Mouse (Mus musculus) lung, adult 2 months (tissue): ENCODE results near the gene Gm11273. TPM values are rescaled to one million over a fixed set of nuclear protein-coding genes. Genes with fewer than 3 reads are reported as not detected.
"Not testable (repeated sequence)": the region's sequence is repeated elsewhere in the genome, so short reads cannot be mapped to it uniquely, and the experiment has no call there.

ENCODE experiments used
- DNase-seq: peaks from one replicate; pipeline ENCODE4 v3.0.0; 2022
- H3K4me1 ChIP-seq: fragments of 200-500 bp; 2 replicates; pipeline ENCODE4 v1.6.1; 2011; ENCODE audit warnings: low read length; ENCODE audit not compliant: control insufficient read depth, insufficient read depth
- H3K4me3 ChIP-seq: fragments of 200-500 bp; replicated peaks from 2 replicates; pipeline ENCODE3; 2011; ENCODE audit warnings: low read depth, mild to moderate bottlenecking, control low read depth, low read length; ENCODE audit errors: extremely low read depth
- CTCF ChIP-seq: fragments of 200-500 bp; IDR thresholded peaks from 2 replicates; pipeline ENCODE4 v1.5.1; 2011; ENCODE audit warnings: mild to moderate bottlenecking, low read length, control low read depth; ENCODE audit not compliant: insufficient read depth
- POLR2A ChIP-seq: fragments of 200-500 bp; IDR thresholded peaks from 2 replicates; pipeline ENCODE4 v1.6.1; 2011; ENCODE audit warnings: low read depth, mild to moderate bottlenecking, control low read depth, low read length, borderline replicate concordance; ENCODE audit errors: extremely low read depth
- WGBS: fragments of 180-500 bp; shearing (Covaris S2); methylation state at CpG from one replicate; pipeline ENCODE4 v1.1.7; 2018; 5-methylcytosine and 5-hydroxymethylcytosine counted together
- polyA plus RNA-seq: library from polyadenylated mRNA; depleted of rRNA; stranded (reverse); fragments of >200 nt; gene quantifications from 2 replicates; pipeline ENCODE4 v1.2.3, GENCODE M21; 2012; rRNA removed

The Gm11273 gene
- polyA plus RNA-seq, 1 experiment, result 3.0 TPM

DNA sequence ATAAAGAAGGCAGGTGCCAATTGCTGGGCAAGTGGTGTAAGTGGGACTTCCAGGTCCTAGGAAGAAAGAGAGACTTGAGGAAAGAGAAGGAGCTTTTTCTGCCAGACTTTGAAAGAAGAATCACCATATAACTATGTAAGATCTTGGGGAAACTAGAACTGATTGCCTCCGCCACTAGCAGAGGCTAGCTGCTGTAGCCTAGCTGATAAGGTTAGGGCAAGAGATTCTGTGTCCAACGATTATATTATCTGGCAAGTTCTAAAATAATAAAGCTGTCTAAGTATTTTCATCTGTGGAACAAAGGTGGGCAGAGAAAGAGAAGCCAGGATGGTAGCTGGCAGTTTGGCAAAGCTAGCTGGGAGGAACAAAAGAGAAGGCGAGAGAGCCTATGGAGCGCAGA lies 28.8 kb downstream of the Gm11273 start:
- Histone ChIP-seq H3K4me1 (no peaks in the 10 kb centered on the region), H3K4me3 (no peak overlapping the region)
- TF ChIP-seq CTCF (no peak), POLR2A (no peak)
- DNase-seq, result no peak
- 55% methylated on average over 4 of the region's 4 CpGs for WGBS

DNA sequence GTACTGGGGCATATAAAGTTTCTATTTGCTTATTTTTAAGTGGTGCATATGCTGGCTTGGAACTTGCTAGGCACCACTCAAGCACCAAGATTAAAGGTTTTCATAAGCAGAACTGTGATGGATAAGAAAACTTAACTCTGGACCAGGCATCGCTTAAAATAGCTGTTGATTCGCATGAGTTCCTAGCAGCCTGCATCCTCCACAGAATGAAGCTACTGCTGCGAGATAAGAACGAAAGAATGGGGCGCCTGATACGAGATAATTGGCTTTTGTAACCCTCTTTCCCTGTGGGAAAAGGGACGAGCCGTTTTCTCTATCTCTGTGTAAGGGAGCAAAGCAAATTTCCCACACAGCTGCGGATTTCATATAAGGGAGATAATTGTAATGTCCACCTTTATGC lies 32.1 kb downstream of the Gm11273 start:
- TF ChIP-seq CTCF, result no peak
- no peak for TF ChIP-seq POLR2A
- H3K4me3 ChIP-seq, result no peak overlapping the region
- DNase-seq, result no peak
- no peaks in the 10 kb centered on the region for H3K4me1 ChIP-seq
- WGBS, result 37% methylated on average over 9 of the region's 9 CpGs

DNA sequence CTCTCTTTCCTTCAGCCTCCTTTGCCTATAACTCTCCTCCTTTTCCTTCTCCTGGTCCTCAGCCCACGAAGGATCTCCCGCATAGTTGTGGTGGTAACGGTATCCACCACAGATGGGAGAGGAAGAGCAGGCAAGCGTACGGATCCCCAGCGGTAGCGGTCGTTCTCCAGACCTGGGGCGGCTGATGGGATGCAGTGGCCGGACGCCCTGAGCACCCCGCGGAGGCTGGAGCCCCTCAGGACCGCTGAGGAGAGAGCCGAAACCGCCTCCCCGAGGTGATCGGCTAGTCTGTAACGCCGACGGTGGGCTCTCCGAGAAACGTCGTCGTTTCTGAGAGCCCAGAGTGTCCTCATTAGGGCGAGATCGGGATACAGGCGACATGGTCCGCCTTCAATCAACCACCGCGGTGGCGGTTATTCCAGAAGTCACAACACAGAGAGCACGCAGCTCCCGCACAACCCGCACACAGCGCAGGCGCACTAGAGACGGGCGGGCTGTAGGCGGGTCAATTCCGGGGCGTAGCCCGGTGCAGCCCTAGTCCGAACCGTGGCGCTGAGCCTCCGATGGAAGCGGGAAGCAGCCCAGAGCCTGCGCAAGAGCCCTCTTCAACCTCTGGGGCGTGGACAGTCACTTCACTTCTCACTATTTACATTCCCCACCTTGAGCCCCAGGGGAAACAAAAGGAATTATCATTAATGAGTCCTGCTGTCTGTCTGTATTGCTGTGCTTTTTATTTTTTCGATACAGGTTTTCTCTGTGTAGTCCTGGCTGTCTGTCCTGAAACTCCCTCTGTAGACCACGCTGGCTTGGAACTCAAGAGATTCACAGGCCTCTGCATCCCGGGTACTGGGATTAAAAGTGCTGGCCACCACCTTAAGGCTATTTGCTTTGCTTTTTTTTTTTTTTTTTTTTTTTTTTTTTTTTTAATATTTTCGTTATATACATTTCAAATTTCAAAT lies 32.9 kb downstream of the Gm11273 start, which contains the start of gene Nkapl:
Nkapl (minus strand) TSS at position 449 of the 959 bp plus-strand sequence.
- TF ChIP-seq CTCF (no peak), POLR2A (peak; percentile 92)
- 1% methylated on average over 54 of the region's 54 CpGs for WGBS
- no peaks in the 10 kb centered on the region for H3K4me1 ChIP-seq
- peak within 1 kb of the TSS; percentile 78 for H3K4me3 ChIP-seq
- DNase-seq, result peak; percentile 77

DNA sequence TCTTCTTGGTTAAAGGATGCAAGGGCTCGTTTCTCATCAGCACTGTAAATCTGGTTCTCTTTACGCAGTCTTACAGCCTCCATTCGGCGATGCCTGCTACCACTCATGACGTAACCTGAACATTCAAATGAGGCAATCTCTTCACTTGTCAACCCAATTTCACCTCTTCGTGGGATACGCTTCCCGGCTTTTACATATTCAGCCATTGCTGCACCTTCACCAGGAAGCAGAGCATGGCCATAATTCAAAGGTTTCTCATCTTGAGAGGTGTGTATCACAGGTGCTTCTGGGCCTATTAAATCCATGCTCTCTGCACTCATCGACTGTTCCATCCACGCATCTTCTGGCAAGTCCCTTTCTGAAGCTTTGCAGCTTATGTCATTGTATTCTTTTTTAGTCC lies 33.9 kb downstream of the Gm11273 start:
- 88% methylated on average over 10 of the region's 10 CpGs for WGBS
- no peak for DNase-seq
- Histone ChIP-seq H3K4me1 (no peaks in the 10 kb centered on the region), H3K4me3 (no peak overlapping the region)
- TF ChIP-seq CTCF (no peak), POLR2A (no peak)

DNA sequence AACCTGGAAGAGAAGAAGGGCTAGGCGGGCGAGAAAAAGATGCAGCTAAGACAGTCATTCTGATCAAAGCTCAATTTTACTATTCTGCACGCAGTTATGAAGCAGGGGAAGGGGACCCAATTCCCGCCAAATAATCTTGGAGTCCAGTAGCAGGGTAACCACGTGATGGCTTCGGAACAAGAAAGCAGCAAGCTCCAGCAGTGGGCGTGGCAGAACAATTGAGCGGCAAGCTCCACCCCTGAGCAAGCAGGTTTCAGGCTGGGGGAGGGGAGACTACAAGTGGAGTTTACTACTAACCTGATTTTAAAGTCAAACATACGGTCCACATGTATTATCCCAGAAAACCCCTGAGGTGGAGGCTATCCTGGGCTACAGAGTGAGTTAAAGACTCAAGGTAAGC lies 38.7 kb downstream of the Gm11273 start:
- WGBS, result 56% methylated on average over 9 of the region's 9 CpGs
- not testable (repeated sequence) for DNase-seq, H3K4me1 ChIP-seq, H3K4me3 ChIP-seq

DNA sequence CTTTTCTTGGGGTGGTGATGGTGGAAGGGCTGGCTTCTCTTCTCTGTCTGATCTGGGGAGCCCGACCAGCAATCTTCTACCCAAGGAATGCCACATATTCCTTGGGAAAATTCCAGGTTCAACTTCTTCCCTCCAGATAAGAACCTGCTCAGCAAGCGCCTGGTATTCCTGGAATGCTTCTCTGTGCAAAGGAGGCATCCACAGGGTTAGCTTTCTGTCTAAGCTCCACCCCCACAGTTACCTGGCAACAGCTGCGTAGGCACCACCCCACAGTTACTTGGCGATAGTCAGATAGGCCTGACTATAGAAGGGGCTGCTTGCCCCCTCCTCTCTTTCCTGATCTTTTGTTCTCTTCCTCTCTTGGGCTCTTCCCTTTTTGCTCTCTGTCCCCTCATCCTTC lies 44.9 kb downstream of the Gm11273 start:
- no peak overlapping the region for H3K4me3 ChIP-seq
- peak; percentile 28 for DNase-seq

DNA sequence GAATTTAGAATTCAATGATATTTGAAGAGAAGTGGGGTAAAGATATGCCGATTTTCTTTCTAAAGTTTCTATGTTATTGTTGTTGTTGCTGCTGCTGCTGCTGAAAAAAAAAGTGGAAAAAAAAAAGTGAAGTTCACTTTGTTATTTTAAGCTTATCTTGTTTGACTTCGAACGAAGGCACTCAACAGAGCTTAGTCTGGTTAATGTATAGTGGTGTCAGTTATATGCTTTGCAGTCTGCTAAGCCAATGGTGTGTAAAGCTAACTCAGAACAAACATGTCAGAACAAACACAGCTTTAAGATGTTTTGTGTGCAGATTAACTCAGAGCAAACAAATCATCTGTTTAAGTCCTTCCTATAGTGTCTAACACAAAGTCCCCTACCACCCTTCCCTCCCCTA lies 47.1 kb downstream of the Gm11273 start:
- no peak for DNase-seq
- H3K4me1 ChIP-seq, result peaks cover 4% of the 10 kb centered on the region; the same call in 1 of the 2 replicates
- TF ChIP-seq CTCF (no peak), POLR2A (no peak)
- 65% methylated on average over 3 of the region's 3 CpGs for WGBS
- no peak overlapping the region for H3K4me3 ChIP-seq

More for the DNA sequence above, 44.9 kb downstream of the Gm11273 start:
- 0 out of 2 replicates have a peak, but pooled peaks cover 2% of the 10 kb centered on the region for H3K4me1 ChIP-seq
- 15% methylated on average over 4 of the region's 4 CpGs for WGBS
- TF ChIP-seq CTCF (no peak), POLR2A (no peak)

DNA sequence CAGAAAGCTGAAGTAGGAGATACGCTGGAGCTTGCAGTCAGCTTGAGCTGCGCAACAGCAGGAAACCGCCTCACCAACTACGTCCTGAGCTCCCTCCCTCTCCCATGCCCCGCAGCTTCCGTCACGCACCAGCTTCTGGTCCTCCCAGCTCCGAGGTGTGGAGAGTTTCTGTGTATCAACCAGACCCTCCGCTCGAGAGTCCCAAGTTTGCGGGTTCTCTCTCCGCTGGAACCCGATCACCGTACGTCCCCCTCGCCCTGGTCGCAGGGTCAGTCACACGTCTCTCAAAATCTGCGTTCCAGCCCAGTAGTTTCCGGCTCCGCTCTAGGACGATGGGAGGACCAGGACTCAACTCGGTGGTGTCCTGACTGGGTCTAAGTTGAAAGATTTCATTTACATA lies 47.8 kb downstream of the Gm11273 start, which contains the start of gene Zscan26:
Zscan26 (minus strand) TSS at position 282 of the 400 bp plus-strand sequence.
- H3K4me1 ChIP-seq, result peaks cover 4% of the 10 kb centered on the region; the same call in 1 of the 2 replicates
- TF ChIP-seq CTCF, result no peak
- TF ChIP-seq POLR2A, result peak; percentile 90; the same call in 1 of the 2 replicates
- DNase-seq, result peak; percentile 83
- peak within 1 kb of the TSS; percentile 100 for H3K4me3 ChIP-seq
- under 1% methylated on average over 23 of the region's 23 CpGs for WGBS

DNA sequence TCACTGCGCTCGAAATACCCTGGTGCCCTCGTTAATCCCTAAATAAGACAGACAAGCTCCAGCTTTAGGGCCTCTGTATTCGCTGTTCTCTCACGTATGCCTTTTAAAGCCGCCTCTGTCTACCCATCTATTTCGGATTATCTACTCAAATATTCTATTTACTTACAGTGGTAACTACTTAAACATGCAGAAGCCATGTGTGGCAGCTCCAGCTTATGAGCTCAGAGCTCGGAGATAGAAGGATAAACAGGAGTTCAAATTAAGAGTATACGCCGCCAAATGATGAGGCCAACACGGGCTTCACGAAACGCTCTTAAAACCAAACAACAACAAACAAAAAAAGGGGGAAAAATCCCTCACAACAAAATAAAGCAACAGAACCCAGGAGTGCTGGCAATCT lies 48.2 kb downstream of the Gm11273 start:
- 2% methylated on average over 13 of the region's 13 CpGs for WGBS
- Histone ChIP-seq H3K4me1 (peaks cover 4% of the 10 kb centered on the region; the same call in 1 of the 2 replicates), H3K4me3 (peak overlapping the region; percentile 100)
- no peak for DNase-seq
- no peak for TF ChIP-seq CTCF
- TF ChIP-seq POLR2A, result no peak

Other genes with a start within 250 kb of the Gm11273 start
- gene Gpx5, start 208.7 kb downstream of the Gm11273 start, polyA plus RNA-seq, result not detected in 2 replicates
- not detected in 2 replicates for gene Gpx6, start 189.3 kb downstream of the Gm11273 start, polyA plus RNA-seq
- gene Olfr1367, start 154.5 kb downstream of the Gm11273 start, polyA plus RNA-seq, result not detected in 2 replicates
- gene Zscan12, start 138.6 kb downstream of the Gm11273 start, polyA plus RNA-seq, result 1.1 and 1.8 TPM in 2 replicates
- 18.2 and 18.7 TPM in 2 replicates for gene Zkscan3, start 98.7 kb downstream of the Gm11273 start, polyA plus RNA-seq
- gene Pgbd1, start 60.4 kb downstream of the Gm11273 start, polyA plus RNA-seq, result 0.31 and 0.73 TPM in 2 replicates
- 12.9 and 21.4 TPM in 2 replicates for gene Zscan26, start 47.7 kb downstream of the Gm11273 start, polyA plus RNA-seq
- 0.82 and 0.89 TPM in 2 replicates for gene Nkapl, start 32.9 kb downstream of the Gm11273 start, polyA plus RNA-seq
- gene Zkscan4, start 22.5 kb downstream of the Gm11273 start, polyA plus RNA-seq, result 1.2 and 1.7 TPM in 2 replicates
- not detected in 2 replicates for gene Gm10065, start 22.0 kb downstream of the Gm11273 start, polyA plus RNA-seq
- 0.06 TPM in 2 replicates for gene AK157302, start 6.2 kb downstream of the Gm11273 start, polyA plus RNA-seq
- gene Zkscan8, start 29.7 kb upstream of the Gm11273 start, polyA plus RNA-seq, result 2.5 and 4.7 TPM in 2 replicates
- gene Olfr1366, start 41.4 kb upstream of the Gm11273 start, polyA plus RNA-seq, result not detected in 2 replicates
- gene Olfr1535, start 58.5 kb upstream of the Gm11273 start, polyA plus RNA-seq, result not detected in 2 replicates
- not detected in 2 replicates for gene Olfr1364, start 80.3 kb upstream of the Gm11273 start, polyA plus RNA-seq
- gene Olfr1362, start 112.6 kb upstream of the Gm11273 start, polyA plus RNA-seq, result not detected in 2 replicates
- not detected in 2 replicates for gene Olfr11, start 141.1 kb upstream of the Gm11273 start, polyA plus RNA-seq
- gene Olfr1361, start 162.0 kb upstream of the Gm11273 start, polyA plus RNA-seq, result not detected in 2 replicates
- gene Olfr1360, start 176.0 kb upstream of the Gm11273 start, polyA plus RNA-seq, result not detected in 2 replicates
- gene Olfr1359, start 196.7 kb upstream of the Gm11273 start, polyA plus RNA-seq, result not detected in 2 replicates
- gene Hist1h2bl, start 214.7 kb upstream of the Gm11273 start, polyA plus RNA-seq, result 0.72 and 1.6 TPM in 2 replicates
- 5.8 and 6.7 TPM in 2 replicates for gene Hist1h2ai, start 215.0 kb upstream of the Gm11273 start, polyA plus RNA-seq
- 8.2 and 8.6 TPM in 2 replicates for gene Hist1h3h, start 216.2 kb upstream of the Gm11273 start, polyA plus RNA-seq
- 0.70 TPM in 1 of 2 replicates, not detected in the other for gene Hist1h2bm, start 220.6 kb upstream of the Gm11273 start, polyA plus RNA-seq
- 1.3 and 1.4 TPM in 2 replicates for gene Hist1h4j, start 233.6 kb upstream of the Gm11273 start, polyA plus RNA-seq
- gene Hist1h4k, start 249.1 kb upstream of the Gm11273 start, polyA plus RNA-seq, result 5.6 and 9.7 TPM in 2 replicates